8 mouse cellular contexts compared by ENCODE assay signal in the genomic region with DNA sequence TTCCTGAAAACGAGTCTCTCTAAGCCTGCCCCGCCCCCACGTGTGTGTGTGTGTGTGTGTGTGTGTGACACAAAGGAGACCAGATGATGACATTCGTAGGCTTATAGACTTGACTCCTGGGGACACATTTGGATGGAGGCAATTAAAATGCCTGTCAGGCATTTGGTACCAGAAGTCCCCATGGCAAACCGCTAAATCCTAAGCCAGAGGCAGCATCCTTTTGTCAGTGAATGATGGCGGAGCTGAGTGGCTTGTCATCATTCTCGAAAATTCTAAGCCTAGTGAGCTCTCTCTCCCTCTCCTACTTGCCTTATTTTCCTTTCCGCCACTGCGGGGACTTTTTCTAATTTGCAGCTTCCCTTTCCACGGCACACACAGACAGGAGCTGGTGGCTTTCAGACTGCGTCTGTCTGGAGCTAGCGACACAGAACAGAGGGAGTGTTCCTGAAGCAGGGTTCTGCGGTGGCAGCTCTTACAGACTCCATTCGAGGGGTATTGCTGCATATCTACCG.
A peak's percentile ranks its signal among the peaks of the same experiment; 100 is the strongest.
DNase-seq lines count a peak whose midpoint lies in the region; ATAC-seq lines count a peak whose summit lies in the region.

No protein-coding gene starts in this region.

- WGBS in hindbrain, embryonic 15.5 days = 10% methylated on average over 15 of the region's 15 CpGs
- 43% methylated on average over 15 of the region's 15 CpGs for WGBS in limb, embryonic 12.5 days

- no peaks in the 10 kb centered on the region for H3K36me3 ChIP-seq in hindbrain, embryonic 15.5 days
- no peaks in the 10 kb centered on the region for H3K36me3 ChIP-seq in limb, embryonic 12.5 days

- no peaks in the 10 kb centered on the region for H3K27me3 ChIP-seq in hindbrain, embryonic 15.5 days
- H3K27me3 ChIP-seq in limb, embryonic 12.5 days = no peaks in the 10 kb centered on the region

- peak; percentile 86 for ATAC-seq in hindbrain, embryonic 15.5 days (ENCODE audit: low FRiP score, low read depth)
- ATAC-seq in limb, embryonic 12.5 days (ENCODE audit: insufficient number of reproducible peaks, insufficient read depth, low FRiP score, low TSS enrichment, low read depth) = no peak

- no peaks in the 10 kb centered on the region for H3K9me3 ChIP-seq in hindbrain, embryonic 15.5 days
- H3K9me3 ChIP-seq in limb, embryonic 12.5 days = no peaks in the 10 kb centered on the region

- peak overlapping the region; percentile 45 for H3K4me3 ChIP-seq in hindbrain, embryonic 15.5 days
- peak overlapping the region; percentile 12 for H3K4me3 ChIP-seq in limb, embryonic 12.5 days (replicated peaks)

- intact Hi-C loops in heart, postnatal 10 days (cut with DNase I) = no loop called here

- H3K9ac ChIP-seq in hindbrain, embryonic 15.5 days = peak overlapping the region; percentile 75
- 0 out of 2 replicates have a peak overlapping the region, but pooled peaks have one; percentile 31 for H3K9ac ChIP-seq in limb, embryonic 12.5 days (replicated peaks)

- DNase-seq in adrenal gland, adult 2 months = peak; percentile 4
- no peak for DNase-seq in adrenal gland, postnatal 4 days (ENCODE audit: low spot score in 2 of 2)
- DNase-seq in embryo, embryonic 9.5 days (ENCODE audit: extremely low spot score) = peak; percentile 19
- DNase-seq in right cerebral cortex, postnatal 14 days = peak; percentile 72
- no peak for DNase-seq in heart, postnatal 10 days
- no peak for DNase-seq in urinary bladder, adult 18-20 months (ENCODE audit: low spot score in 2 of 2)

- H3K27ac ChIP-seq in hindbrain, embryonic 15.5 days (replicated peaks) = peak overlapping the region; percentile 98
- no peak overlapping the region for H3K27ac ChIP-seq in limb, embryonic 12.5 days

- H3K4me1 ChIP-seq in hindbrain, embryonic 15.5 days (replicated peaks) = peaks cover 38% of the 10 kb centered on the region
- H3K4me1 ChIP-seq in limb, embryonic 12.5 days (replicated peaks) = peaks cover 17% of the 10 kb centered on the region

- peak overlapping the region; percentile 63 for H3K4me2 ChIP-seq in hindbrain, embryonic 15.5 days
- H3K4me2 ChIP-seq in limb, embryonic 12.5 days = peak overlapping the region; percentile 43

Comparison
In these comparisons a context has a peak if more than half of its experiments do, and no peak if none do; other contexts are left out.
1. DNase-seq: peak in adrenal gland, adult 2 months (single experiment), embryo, embryonic 9.5 days (single experiment) and right cerebral cortex, postnatal 14 days (single experiment); none in adrenal gland, postnatal 4 days (0 of 2), heart, postnatal 10 days (0 of 2) and urinary bladder, adult 18-20 months (0 of 2).